Mouse (Mus musculus) liver, embryonic 14.5 days (tissue): ENCODE measurements at regions not wholly inside any gene's neighbourhood (a gene's known extent, or its start where the extent isn't known, plus 50 kb on each side); places are given as distances from the start of the nearest gene placed in this dataset.

Source experiments
- ATAC-seq: fragments of 200-750 bp; cut with Nextera tagmentation; 2 replicates; pipeline ENCODE4 v1.8.0; 2017; ENCODE audit warnings: moderate number of reproducible peaks, mild to moderate bottlenecking, moderate library complexity; ENCODE audit not compliant: insufficient read depth
- DNase-seq, 3 experiments: peaks; one replicate each; pipeline ENCODE4 v3.0.0-alpha.2; 2012 to 2013; ENCODE audit warnings: low read depth in 3 of 3, low spot score in 3 of 3
- H3K27ac ChIP-seq: fragments of 300-500 bp; sonication (generic); 2 replicates; pipeline ENCODE4 v1.5.1; 2014; ENCODE audit warnings: moderate library complexity, mild to moderate bottlenecking, control low read depth, inconsistent platforms
- H3K27me3 ChIP-seq: fragments of 300-500 bp; sonication (generic); 2 replicates; pipeline ENCODE4 v1.6.1; 2014; ENCODE audit warnings: mild to moderate bottlenecking, low read length, moderate library complexity; ENCODE audit not compliant: control insufficient read depth, insufficient read depth
- H3K36me3 ChIP-seq: fragments of 300-500 bp; sonication (generic); replicated peaks from 2 replicates; pipeline ENCODE4 v1.6.1; 2014; ENCODE audit warnings: low read depth; ENCODE audit not compliant: control insufficient read depth, insufficient read depth
- H3K4me1 ChIP-seq, 2 experiments: fragments of 200-500 bp in 1 of 2; fragments of 300-500 bp in 1 of 2; sonication (generic) in 1 of 2; replicated peaks; 2 replicates each; pipeline ENCODE4 v1.6.1; 2012 to 2014; ENCODE audit warnings: antibody characterized with exemption in 1 of 2, inconsistent platforms in 1 of 2, low read length in 1 of 2; ENCODE audit not compliant: control insufficient read depth in 2 of 2, insufficient read depth in 2 of 2
- H3K4me2 ChIP-seq: fragments of 300-500 bp; sonication (generic); 2 replicates; pipeline ENCODE4 v1.6.1; 2014; ENCODE audit warnings: low read depth, mild to moderate bottlenecking, control low read depth, moderate library complexity
- H3K4me3 ChIP-seq, 2 experiments: fragments of 200-500 bp in 1 of 2; fragments of 300-500 bp in 1 of 2; sonication (generic) in 1 of 2; 2 replicates each; pipeline ENCODE4 v1.5.1; 2012 to 2014; ENCODE audit warnings: low read depth in 2 of 2, low read length in 2 of 2, mild to moderate bottlenecking in 2 of 2, control low read depth in 1 of 2, inconsistent platforms in 1 of 2, moderate library complexity in 1 of 2; ENCODE audit not compliant: insufficient read depth in 1 of 2
- H3K9ac ChIP-seq: fragments of 300-500 bp; sonication (generic); replicated peaks from 2 replicates; pipeline ENCODE4 v1.6.1; 2014; ENCODE audit warnings: mild to moderate bottlenecking, control low read depth, moderate library complexity
- H3K9me3 ChIP-seq: fragments of 300-500 bp; sonication (generic); 2 replicates; pipeline ENCODE4 v1.6.1; 2016; ENCODE audit warnings: low read length, mixed read lengths; ENCODE audit not compliant: control insufficient read depth
- CTCF ChIP-seq: IDR thresholded peaks from 2 replicates; pipeline ENCODE4 v1.5.1; 2016; ENCODE audit warnings: antibody characterized with exemption, low read depth, control low read depth
- EP300 ChIP-seq: IDR thresholded peaks from 2 replicates; pipeline ENCODE4 v1.6.1; 2016; ENCODE audit warnings: antibody characterized with exemption, low read depth
- WGBS: fragments of 180-500 bp; shearing (Covaris S2); extraction: QIAGEN DNeasy Blood & Tissue Kit; methylation state at CpG from one replicate; pipeline ENCODE4 v1.1.7; 2014; ENCODE audit not compliant: insufficient replicate concordance; 5-methylcytosine and 5-hydroxymethylcytosine counted together

DNA sequence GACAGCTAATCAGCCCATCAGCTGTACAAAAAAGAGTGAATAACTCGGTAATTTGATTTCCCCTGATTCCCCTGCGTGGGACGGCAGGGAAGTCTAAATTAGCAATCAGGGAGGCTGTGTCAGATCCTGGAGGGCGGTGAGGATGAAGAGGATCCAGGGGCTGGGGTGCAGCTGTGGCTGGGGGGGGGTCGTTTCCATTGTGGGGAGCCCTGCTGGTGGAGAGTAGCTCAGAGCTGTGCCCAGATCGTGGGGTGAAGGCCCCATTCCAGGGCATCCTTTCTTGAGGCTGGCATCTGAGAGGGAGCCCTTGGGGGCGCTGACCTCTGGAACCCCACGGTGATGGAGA, 155.3 kb upstream of the Zc3h12a start:
- no peak overlapping the region for H3K27ac ChIP-seq
- ATAC-seq = no peak
- H3K4me1 ChIP-seq = no peaks in the 10 kb centered on the region
- no peak overlapping the region for H3K9ac ChIP-seq
- 21% methylated on average over 8 of the region's 8 CpGs for WGBS
- H3K9me3 ChIP-seq = no peaks in the 10 kb centered on the region
- H3K4me3 ChIP-seq = no peak overlapping the region
- H3K27me3 ChIP-seq = no peaks in the 10 kb centered on the region
- TF ChIP-seq CTCF (no peak), EP300 (no peak)
- no peak overlapping the region for H3K4me2 ChIP-seq
- no peaks in the 10 kb centered on the region for H3K36me3 ChIP-seq
- DNase-seq = no peak

DNA sequence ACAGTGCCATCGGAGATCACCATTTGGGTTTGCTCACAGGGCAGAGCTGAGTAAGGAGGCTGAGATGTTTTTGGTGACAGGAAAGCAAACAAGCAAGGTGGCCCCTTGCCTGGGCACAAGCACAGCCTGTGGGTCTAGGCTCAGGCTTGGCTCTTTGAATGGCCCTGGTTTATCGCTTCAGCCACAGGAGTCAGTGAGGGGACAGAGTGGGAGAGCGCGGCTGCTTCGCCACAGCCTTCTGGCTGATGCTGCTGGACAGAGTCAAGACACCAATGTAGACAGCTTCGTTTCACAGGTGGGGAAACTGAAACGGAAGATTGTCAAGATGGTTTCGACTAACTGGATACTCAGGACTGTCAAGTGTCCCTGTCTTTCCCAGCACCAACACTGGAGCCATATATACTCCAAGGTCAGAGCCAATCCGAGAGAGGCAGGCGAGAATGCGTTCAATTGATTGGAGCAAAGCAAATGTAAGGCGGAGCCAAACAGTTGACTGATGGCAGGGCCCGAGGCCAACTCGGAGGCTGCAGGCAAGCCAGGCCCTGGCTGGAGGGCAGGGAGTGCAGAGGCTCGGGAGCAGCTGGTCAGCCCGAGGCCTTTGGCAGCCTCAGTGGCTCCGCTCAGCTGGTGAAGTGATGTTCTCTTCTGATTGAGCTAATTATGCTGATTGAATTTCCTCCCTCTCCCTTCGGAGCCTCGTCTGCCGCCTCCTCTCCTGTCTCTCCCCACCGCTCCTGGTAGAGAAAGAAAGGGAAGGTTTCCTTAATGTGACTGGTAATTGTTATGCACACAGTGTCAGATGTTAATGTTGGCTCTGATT, 154.7 kb upstream of the Zc3h12a start:
- no peak for TF ChIP-seq CTCF
- TF ChIP-seq EP300 = no peak

DNA sequence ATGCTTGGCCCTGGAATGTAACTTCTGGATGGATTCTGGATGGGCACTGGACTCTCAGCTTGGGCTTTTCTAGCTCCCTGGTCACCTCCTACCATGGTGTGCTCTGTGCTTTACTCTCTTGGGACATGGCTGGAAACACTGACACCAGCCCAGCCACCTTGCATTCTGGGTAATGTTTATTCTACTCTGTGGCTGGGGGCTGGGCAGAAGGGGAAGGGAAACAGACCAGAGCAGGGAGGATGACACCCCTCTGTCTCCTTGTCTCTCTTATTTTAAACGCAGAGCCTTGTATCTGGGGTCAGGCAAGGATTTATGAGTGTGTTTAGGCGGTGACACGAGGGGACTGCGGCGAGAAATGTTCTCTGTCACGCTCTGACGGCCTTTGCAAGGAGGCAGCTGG, 151.5 kb upstream of the Zc3h12a start:
- H3K9me3 ChIP-seq = no peaks in the 10 kb centered on the region
- WGBS = 36% methylated on average over 7 of the region's 7 CpGs
- no peak overlapping the region for H3K9ac ChIP-seq
- H3K4me2 ChIP-seq = no peak overlapping the region
- TF ChIP-seq CTCF (no peak), EP300 (no peak)
- peaks cover 14% of the 10 kb centered on the region for H3K27me3 ChIP-seq
- ATAC-seq = no peak
- no peaks in the 10 kb centered on the region for H3K36me3 ChIP-seq
- no peak overlapping the region for H3K27ac ChIP-seq
- H3K4me3 ChIP-seq = no peak overlapping the region
- DNase-seq = no peak
- no peaks in the 10 kb centered on the region for H3K4me1 ChIP-seq

More for the DNA sequence above, 154.7 kb upstream of the Zc3h12a start:
- DNase-seq (no peak), ATAC-seq (no peak)
- H3K4me2 ChIP-seq = no peak overlapping the region
- 13% methylated on average over 20 of the region's 21 CpGs for WGBS
- no peak overlapping the region for H3K27ac ChIP-seq
- no peaks in the 10 kb centered on the region for H3K9me3 ChIP-seq
- no peak overlapping the region for H3K4me3 ChIP-seq
- H3K4me1 ChIP-seq = no peaks in the 10 kb centered on the region
- H3K36me3 ChIP-seq = no peaks in the 10 kb centered on the region
- no peaks in the 10 kb centered on the region for H3K27me3 ChIP-seq
- H3K9ac ChIP-seq = no peak overlapping the region

DNA sequence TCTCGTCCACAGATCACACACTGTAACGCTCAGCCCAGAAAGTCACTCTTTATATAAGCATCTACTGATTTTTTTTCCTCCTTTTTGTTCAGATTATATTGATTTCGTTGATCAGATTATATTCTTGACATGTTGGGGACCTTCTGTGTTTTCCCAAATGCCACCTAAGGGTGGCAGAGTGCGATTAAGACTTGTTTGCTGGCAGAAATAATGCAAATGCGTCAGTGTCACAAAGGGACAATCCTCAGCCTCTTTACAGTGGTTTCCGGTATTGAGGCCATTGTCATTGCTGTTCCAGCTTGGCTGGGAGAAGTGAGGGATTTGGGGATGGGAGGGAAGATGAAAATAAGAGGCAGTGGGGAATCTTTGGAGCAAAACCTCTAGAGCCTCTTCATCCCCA, 149.2 kb upstream of the Zc3h12a start:
- no peaks in the 10 kb centered on the region for H3K9me3 ChIP-seq
- H3K4me1 ChIP-seq = no peaks in the 10 kb centered on the region
- H3K9ac ChIP-seq = no peak overlapping the region
- peaks cover 14% of the 10 kb centered on the region for H3K27me3 ChIP-seq
- DNase-seq (no peak), ATAC-seq (no peak)
- 51% methylated on average over 6 of the region's 6 CpGs for WGBS
- H3K4me3 ChIP-seq = no peak overlapping the region
- no peak overlapping the region for H3K4me2 ChIP-seq
- no peak overlapping the region for H3K27ac ChIP-seq
- TF ChIP-seq EP300 (no peak), CTCF (no peak)
- H3K36me3 ChIP-seq = no peaks in the 10 kb centered on the region

GRCm38 (mm10) chr4:125275259-125275658, 147.6 kb upstream of the Zc3h12a start:
- no peak overlapping the region for H3K27ac ChIP-seq
- no peak for DNase-seq
- H3K4me3 ChIP-seq = no peak overlapping the region
- H3K9ac ChIP-seq = no peak overlapping the region
- no peak for ATAC-seq
- no peak overlapping the region for H3K4me2 ChIP-seq
- WGBS = under 1% methylated on average over 13 of the region's 13 CpGs
- TF ChIP-seq CTCF (no peak), EP300 (no peak)
- no peaks in the 10 kb centered on the region for H3K4me1 ChIP-seq
- H3K36me3 ChIP-seq = no peaks in the 10 kb centered on the region
- no peaks in the 10 kb centered on the region for H3K9me3 ChIP-seq
- H3K27me3 ChIP-seq = peaks cover 14% of the 10 kb centered on the region
